Mouse (Mus musculus) spleen, adult 2 months (tissue): ENCODE results near the gene Cand1. TPM values are rescaled to one million over a fixed set of nuclear protein-coding genes. Genes with fewer than 3 reads are reported as not detected.

Experiments
- DNase-seq, 2 experiments: peaks; one replicate each; pipeline versions ENCODE4 v3.0.0 to v3.0.0-alpha.2; 2012 to 2021; ENCODE audit warnings: low spot score in 2 of 2, low read depth in 1 of 2
- H3K27ac ChIP-seq: fragments of 200-500 bp; 2 replicates; pipeline ENCODE4 v1.5.1; 2012; ENCODE audit warnings: low read length, inconsistent platforms; ENCODE audit not compliant: insufficient read depth
- H3K27me3 ChIP-seq: fragments of 200-500 bp; 2 replicates; pipeline ENCODE4 v1.6.1; 2012; ENCODE audit warnings: mild to moderate bottlenecking, moderate library complexity, low read length, inconsistent platforms; ENCODE audit not compliant: control insufficient read depth, insufficient read depth
- H3K36me3 ChIP-seq: fragments of 200-500 bp; 2 replicates; pipeline ENCODE4 v1.6.1; 2012; ENCODE audit warnings: mild to moderate bottlenecking, low read length, inconsistent platforms; ENCODE audit not compliant: control insufficient read depth, insufficient read depth
- H3K4me1 ChIP-seq: fragments of 200-500 bp; 2 replicates; pipeline ENCODE4 v1.6.1; 2011; ENCODE audit warnings: inconsistent platforms; ENCODE audit not compliant: control insufficient read depth, insufficient read depth, insufficient read length
- H3K4me3 ChIP-seq: fragments of 200-500 bp; 2 replicates; pipeline ENCODE4 v1.5.1; 2011; ENCODE audit warnings: mild to moderate bottlenecking, inconsistent platforms; ENCODE audit not compliant: insufficient read depth, insufficient read length; ENCODE audit errors: extremely low read depth
- CTCF ChIP-seq: fragments of 200-500 bp; IDR thresholded peaks from 2 replicates; pipeline ENCODE4 v1.5.1; 2011; ENCODE audit warnings: mild to moderate bottlenecking, inconsistent platforms; ENCODE audit not compliant: insufficient read depth, insufficient read length, insufficient replicate concordance; ENCODE audit errors: extremely low read depth
- POLR2A ChIP-seq: fragments of 200-500 bp; IDR thresholded peaks from 2 replicates; pipeline ENCODE4 v1.6.1; 2011; ENCODE audit warnings: low read depth, low read length, inconsistent platforms
- WGBS: fragments of 180-500 bp; shearing (Covaris S2); methylation state at CpG from one replicate; pipeline ENCODE4 v1.1.7; 2018; 5-methylcytosine and 5-hydroxymethylcytosine counted together
- polyA plus RNA-seq: library from polyadenylated mRNA; depleted of rRNA; stranded (reverse); fragments of >200 nt; gene quantifications from 2 replicates; pipeline ENCODE4 v1.2.3, GENCODE M21; 2012

Cand1 gene
- polyA plus RNA-seq, 1 experiment, result 18.5 TPM

DNA sequence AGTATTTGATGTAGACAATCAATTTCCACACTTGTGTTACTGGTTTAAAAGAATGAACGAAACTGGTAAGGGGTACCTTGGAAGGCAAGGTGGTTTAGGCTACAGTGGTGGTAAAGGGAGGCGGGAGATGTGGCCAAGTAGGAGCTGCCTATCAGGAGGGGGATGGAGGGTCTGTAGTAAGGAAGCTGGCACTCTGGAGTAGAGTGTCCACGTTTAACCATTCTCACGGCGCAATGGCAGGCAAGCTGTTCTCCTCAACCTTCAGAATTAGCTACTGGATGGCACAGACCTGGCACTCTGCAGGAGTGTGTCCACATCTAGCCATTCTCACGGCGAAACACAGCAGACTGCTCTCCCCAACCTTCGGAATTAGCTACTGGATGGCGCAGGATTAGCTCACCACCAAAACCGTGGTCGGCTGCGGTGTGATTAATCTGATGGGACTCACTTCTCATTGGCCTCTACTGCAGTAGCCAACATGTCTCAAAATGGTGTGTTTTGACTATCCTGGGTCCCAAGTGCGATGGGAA, 42.2 kb downstream of the Cand1 start:
- H3K36me3 ChIP-seq, result peaks cover 9% of the 10 kb centered on the region
- no peak overlapping the region for H3K27ac ChIP-seq
- H3K4me3 ChIP-seq, result no peak overlapping the region
- DNase-seq, result no peak
- 95% methylated on average over 13 of the region's 13 CpGs for WGBS
- no peak for TF ChIP-seq CTCF
- TF ChIP-seq POLR2A, result no peak
- H3K27me3 ChIP-seq, result no peaks in the 10 kb centered on the region
- no peaks in the 10 kb centered on the region for H3K4me1 ChIP-seq

DNA sequence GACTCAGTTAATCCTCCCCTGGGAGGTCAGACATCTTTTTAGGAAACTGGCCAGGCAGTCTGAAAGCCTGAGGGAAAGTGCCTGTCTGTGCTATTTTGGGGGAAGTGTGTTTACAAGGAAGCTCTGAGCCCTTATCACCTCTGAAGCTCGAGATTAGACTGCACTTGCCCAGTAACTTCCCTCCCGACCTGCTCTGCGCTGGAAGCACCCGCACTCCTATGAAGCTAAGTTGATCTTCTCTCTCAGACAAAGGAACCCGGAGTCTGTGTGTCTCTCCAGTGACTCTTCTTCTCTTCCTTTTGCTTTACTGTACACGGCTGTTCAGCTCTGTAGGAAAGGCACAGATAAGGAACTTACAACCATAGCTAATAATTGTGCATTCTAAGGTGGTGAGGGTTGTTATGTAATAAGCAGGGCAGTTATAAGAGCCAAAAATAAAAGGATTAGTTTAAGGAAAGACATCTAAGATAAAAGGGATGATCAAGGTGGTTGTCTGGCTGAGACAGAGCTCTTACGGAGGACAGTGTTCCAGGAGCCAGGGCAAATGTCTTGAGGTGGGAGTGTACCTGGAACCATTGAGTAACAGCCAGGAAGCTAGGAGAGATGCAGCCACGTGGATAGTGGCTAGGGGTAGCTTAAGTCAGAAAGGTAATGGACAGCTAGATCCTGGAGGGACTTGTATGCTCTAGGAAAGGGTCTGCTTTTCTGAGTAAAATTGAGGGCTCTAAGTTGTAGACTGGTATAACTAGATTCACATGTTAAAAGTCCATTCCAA, 47.1 kb downstream of the Cand1 start:
- no peak for TF ChIP-seq POLR2A
- no peak for TF ChIP-seq CTCF
- Histone ChIP-seq H3K27me3 (no peaks in the 10 kb centered on the region), H3K4me1 (no peaks in the 10 kb centered on the region), H3K27ac (no peak overlapping the region), H3K4me3 (no peak overlapping the region), H3K36me3 (no peaks in the 10 kb centered on the region)
- 33% methylated on average over 8 of the region's 8 CpGs for whole genome bisulfite sequencing
- no peak for DNase-seq

- no peaks in the 10 kb centered on the region for H3K36me3 ChIP-seq
- H3K4me1 ChIP-seq, result no peaks in the 10 kb centered on the region
- WGBS, result 72% methylated on average over 4 of the region's 4 CpGs
- TF ChIP-seq POLR2A, result no peak
- no peak for TF ChIP-seq CTCF
- no peak for DNase-seq
- H3K27ac ChIP-seq, result no peak overlapping the region
- no peaks in the 10 kb centered on the region for H3K27me3 ChIP-seq
- H3K4me3 ChIP-seq, result no peak overlapping the region
Measured at GRCm38 (mm10) chr10:119187720-119188119, 52.1 kb downstream of the Cand1 start.

- Histone ChIP-seq H3K4me3 (no peak overlapping the region), H3K4me1 (no peaks in the 10 kb centered on the region), H3K27me3 (no peaks in the 10 kb centered on the region), H3K36me3 (no peaks in the 10 kb centered on the region), H3K27ac (no peak overlapping the region)
- WGBS, result 88% methylated on average over 3 of the region's 3 CpGs
- no peak for DNase-seq
- TF ChIP-seq POLR2A (no peak), CTCF (no peak)
Measured at GRCm38 (mm10) chr10:119169656-119170055, 70.2 kb downstream of the Cand1 start.

DNA sequence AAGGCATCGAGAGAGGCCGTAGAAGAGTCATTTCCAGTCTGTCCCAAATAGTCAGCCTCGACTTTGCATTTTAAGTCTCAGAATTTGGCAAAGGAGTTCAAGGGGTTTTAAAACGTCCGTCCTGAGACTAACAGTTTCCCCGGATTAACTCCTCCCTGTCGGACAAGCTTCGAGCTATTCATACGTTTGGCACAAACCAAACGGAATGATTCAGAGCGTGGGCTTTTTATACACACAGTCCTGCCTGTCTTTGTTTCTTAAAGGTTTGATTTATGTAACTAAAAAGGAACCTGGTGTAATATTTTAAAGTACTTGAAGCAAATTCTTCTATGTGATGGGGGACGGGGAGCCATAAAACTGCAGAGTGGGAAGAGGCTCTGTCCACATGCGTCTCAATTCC, 70.6 kb downstream of the Cand1 start:
- 90% methylated on average over 13 of the region's 13 CpGs for WGBS
- DNase-seq, result no peak
- Histone ChIP-seq H3K27me3 (no peaks in the 10 kb centered on the region), H3K4me3 (no peak overlapping the region), H3K36me3 (no peaks in the 10 kb centered on the region), H3K4me1 (no peaks in the 10 kb centered on the region), H3K27ac (no peak overlapping the region)
- TF ChIP-seq POLR2A (no peak), CTCF (no peak)

- H3K4me3 ChIP-seq, result no peak overlapping the region
- 79% methylated on average over 14 of the region's 14 CpGs for WGBS
- H3K36me3 ChIP-seq, result no peaks in the 10 kb centered on the region
- no peaks in the 10 kb centered on the region for H3K27me3 ChIP-seq
- H3K27ac ChIP-seq, result no peak overlapping the region
- DNase-seq, result no peak
- TF ChIP-seq CTCF, result no peak
- TF ChIP-seq POLR2A, result no peak
- no peaks in the 10 kb centered on the region for H3K4me1 ChIP-seq
Measured at GRCm38 (mm10) chr10:119168791-119169190, 71.1 kb downstream of the Cand1 start.

GRCm38 (mm10) chr10:119167858-119168257, 72.0 kb downstream of the Cand1 start:
- Histone ChIP-seq H3K36me3 (no peaks in the 10 kb centered on the region), H3K27me3 (no peaks in the 10 kb centered on the region), H3K27ac (no peak overlapping the region), H3K4me1 (no peaks in the 10 kb centered on the region), H3K4me3 (no peak overlapping the region)
- TF ChIP-seq CTCF, result no peak
- DNase-seq, result no peak
- 69% methylated on average over 3 of the region's 3 CpGs for WGBS
